Mouse (Mus musculus) heart, postnatal 14 days (tissue): Measurements from ENCODE around the gene Agmat. TPM values are rescaled to one million over a fixed set of nuclear protein-coding genes. Genes with fewer than 3 reads are reported as not detected.
"Not testable (repeated sequence)": the region's sequence is repeated elsewhere in the genome, so short reads cannot be mapped to it uniquely, and the experiment has no call there.

ENCODE experiments used
- DNase-seq, 2 experiments: peaks; one replicate each; pipeline ENCODE4 v3.0.0; 2021 to 2022
- intact Hi-C: fragments of 180-260 bp; cut with DNase I; formaldehyde crosslinking; loops from one replicate; pipeline ENCODE4 v1.15.1; 2025
- total RNA-seq, 2 experiments: library from RNA; stranded (reverse); gene quantifications; 2 replicates each; pipeline ENCODE4 v1.2.3; 2021

Gene Agmat
- total RNA-seq, 2 experiments from 2014 or later = 0.72 to 0.98 TPM

GRCm38 (mm10) chr4:141769501-141770160 lies 23.2 kb downstream of the Agmat start:
- DNase-seq = peak in 1 of 2 experiments; percentile 31
- intact Hi-C loops = no loop called here

GRCm38 (mm10) chr4:141771823-141772222 lies 25.4 kb downstream of the Agmat start:
- intact Hi-C loops = no loop called here
- DNase-seq = no peak

GRCm38 (mm10) chr4:141773019-141773418 lies 26.5 kb downstream of the Agmat start:
- DNase-seq, intact Hi-C loops: not testable (repeated sequence)

GRCm38 (mm10) chr4:141779828-141780227 lies 33.4 kb downstream of the Agmat start:
- no peak for DNase-seq
- intact Hi-C loops = loop anchor here (10.0 kb wide), 1 partner anchor 165 kb away; the partner anchor contains the start of gene Tmem82

- DNase-seq = no peak
- intact Hi-C loops = loop anchor here (10.0 kb wide), 1 partner anchor 167 kb away; the partner anchor contains the start of gene Tmem82
These were observed 34.9 kb downstream of the Agmat start for GRCm38 (mm10) chr4:141781201-141781985.

- no peak for DNase-seq
- intact Hi-C loops = loop anchor here (10.0 kb wide), 1 partner anchor 170 kb away; the partner anchor contains the start of gene Tmem82
These were observed 38.4 kb downstream of the Agmat start for GRCm38 (mm10) chr4:141784835-141785234.

GRCm38 (mm10) chr4:141786141-141786540 lies 39.7 kb downstream of the Agmat start:
- intact Hi-C loops = loop anchor here (10.0 kb wide), 1 partner anchor 171 kb away; the partner anchor contains the start of gene Tmem82
- DNase-seq = no peak

GRCm38 (mm10) chr4:141787046-141787445 lies 40.6 kb downstream of the Agmat start:
- DNase-seq = no peak
- intact Hi-C loops = loop anchor here (10.0 kb wide), 1 partner anchor 172 kb away; the partner anchor contains the start of gene Tmem82

- no peak for DNase-seq
- intact Hi-C loops = loop anchor here (10.0 kb wide), 1 partner anchor 173 kb away; the partner anchor contains the start of gene Tmem82
These were observed 41.0 kb downstream of the Agmat start for GRCm38 (mm10) chr4:141787462-141787861.

GRCm38 (mm10) chr4:141789564-141790218 lies 43.2 kb downstream of the Agmat start:
- intact Hi-C loops = loop anchor here (10.0 kb wide), 1 partner anchor 175 kb away; the partner anchor contains the start of gene Tmem82
- DNase-seq = no peak

- DNase-seq = peak; percentile 95
- intact Hi-C loops = no loop called here
These were observed 44.1 kb downstream of the Agmat start, which contains the start of gene Dnajc16 for GRCm38 (mm10) chr4:141790524-141790990. TSS of gene Dnajc16 (minus strand) at chr4:141790931.

- no peak for DNase-seq
- intact Hi-C loops = no loop called here
These were observed 45.0 kb downstream of the Agmat start for GRCm38 (mm10) chr4:141791486-141791885.

- intact Hi-C loops = no loop called here
- no peak for DNase-seq
These were observed 45.5 kb downstream of the Agmat start for GRCm38 (mm10) chr4:141791951-141792350.

- intact Hi-C loops = no loop called here
- no peak for DNase-seq
These were observed 46.2 kb downstream of the Agmat start for GRCm38 (mm10) chr4:141792554-141793281.

- intact Hi-C loops = no loop called here
- DNase-seq = peak; percentile 98 to 99
These were observed 47.0 kb downstream of the Agmat start, which contains the start of gene Casp9 for GRCm38 (mm10) chr4:141793282-141794151. TSS of gene Casp9 (plus strand) at chr4:141793612.

GRCm38 (mm10) chr4:141794152-141794535 lies 47.7 kb downstream of the Agmat start:
- intact Hi-C loops = no loop called here
- no peak for DNase-seq

- intact Hi-C loops = no loop called here
- DNase-seq = no peak
These were observed 49.9 kb downstream of the Agmat start for GRCm38 (mm10) chr4:141796356-141796755.

- intact Hi-C loops = no loop called here
- no peak for DNase-seq
These were observed 50.5 kb downstream of the Agmat start for GRCm38 (mm10) chr4:141796954-141797353.

GRCm38 (mm10) chr4:141797545-141797944 lies 51.1 kb downstream of the Agmat start:
- intact Hi-C loops = no loop called here
- no peak for DNase-seq
